Mouse (Mus musculus): Measurements from ENCODE around the gene 4930469K13Rik.

- no peak for TF ChIP-seq POLR2A (IDR thresholded peaks at IDR 0.05; ENCODE audit: control insufficient read depth, extremely low read depth, insufficient read depth, low read length, poor library complexity)
- TF ChIP-seq CTCF (IDR thresholded peaks at IDR 0.05; ENCODE audit: borderline replicate concordance, control insufficient read depth, extremely low read depth, insufficient read depth, low read length, poor library complexity), result no peak
These were observed 67.1 kb downstream of the 4930469K13Rik start for GRCm38 (mm10) chr11:34031015-34031805.
